Mouse (Mus musculus) heart, embryonic 13.5 days (tissue): ENCODE results near the gene Fam3c. TPM values are rescaled to one million over a fixed set of nuclear protein-coding genes. Genes with fewer than 3 reads are reported as not detected.
A peak's percentile ranks its signal among the peaks of the same experiment; 100 is the strongest.

ENCODE experiments used
- ATAC-seq: fragments of 200-750 bp; cut with Nextera tagmentation; 2 replicates; pipeline ENCODE4 v1.8.0; 2017; ENCODE audit warnings: moderate TSS enrichment; ENCODE audit not compliant: insufficient number of reproducible peaks, low FRiP score, low TSS enrichment; ENCODE audit errors: extremely low read depth
- H3K27ac ChIP-seq: fragments of 300-500 bp; sonication (generic); replicated peaks from 2 replicates; pipeline ENCODE4 v1.5.1; 2015; ENCODE audit warnings: moderate library complexity, mild to moderate bottlenecking, inconsistent platforms
- H3K27me3 ChIP-seq: fragments of 300-500 bp; sonication (generic); replicated peaks from 2 replicates; pipeline ENCODE4 v1.6.1; 2015; ENCODE audit warnings: mild to moderate bottlenecking, inconsistent platforms
- H3K36me3 ChIP-seq: fragments of 300-500 bp; sonication (generic); 2 replicates; pipeline ENCODE4 v1.6.1; 2015; ENCODE audit warnings: mild to moderate bottlenecking, inconsistent platforms
- H3K4me1 ChIP-seq: fragments of 300-500 bp; sonication (generic); 2 replicates; pipeline ENCODE4 v1.6.1; 2015; ENCODE audit warnings: inconsistent platforms
- H3K4me2 ChIP-seq: fragments of 300-500 bp; sonication (generic); 2 replicates; pipeline ENCODE4 v1.6.1; 2015; ENCODE audit warnings: inconsistent platforms, mild to moderate bottlenecking, moderate library complexity
- H3K4me3 ChIP-seq: fragments of 300-500 bp; sonication (generic); 2 replicates; pipeline ENCODE4 v1.5.1; 2015; ENCODE audit warnings: moderate library complexity, mild to moderate bottlenecking, inconsistent platforms
- H3K9ac ChIP-seq: fragments of 300-500 bp; sonication (generic); 2 replicates; pipeline ENCODE4 v1.6.1; 2015; ENCODE audit warnings: inconsistent platforms, mild to moderate bottlenecking, moderate library complexity
- H3K9me3 ChIP-seq: fragments of 300-500 bp; sonication (generic); 2 replicates; pipeline ENCODE4 v1.6.1; 2016; ENCODE audit warnings: inconsistent platforms
- WGBS: fragments of 180-500 bp; shearing (Covaris S2); methylation state at CpG from one replicate; pipeline ENCODE4 v1.1.7; 2015; ENCODE audit warnings: mixed read lengths; 5-methylcytosine and 5-hydroxymethylcytosine counted together
- polyA plus RNA-seq: library from polyadenylated mRNA; unstranded; fragments of >200 nt; fragmentation: Nextera tagmentation; extraction: Ambion mirVana; gene quantifications from 2 replicates; pipeline ENCODE4 v1.2.1, GENCODE M21; 2015

Gene Fam3c
- polyA plus RNA-seq, 1 experiment from 2014 or later, result 43.1 TPM

DNA sequence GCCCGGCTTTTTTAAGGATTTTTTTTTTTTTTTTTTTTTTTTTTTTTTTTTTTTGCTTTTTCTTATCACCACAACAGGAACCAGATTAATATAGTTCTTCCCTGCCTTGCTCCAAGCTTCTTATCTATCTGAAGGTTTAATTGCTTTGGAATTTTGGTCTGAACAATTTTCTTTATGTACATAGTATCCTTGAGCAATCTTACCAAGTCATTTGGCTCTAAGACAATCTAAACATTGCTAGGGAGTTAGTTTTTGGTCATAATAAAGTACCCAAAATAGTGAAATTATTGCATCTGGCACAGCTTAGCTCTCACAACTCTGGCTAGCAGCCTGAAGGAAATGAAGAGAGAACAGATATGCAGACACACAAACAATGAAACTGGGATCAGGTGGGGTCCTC is 23.8 kb upstream of the Fam3c start:
- ATAC-seq, result no peak
- Histone ChIP-seq H3K36me3 (no peaks in the 10 kb centered on the region), H3K9me3 (no peaks in the 10 kb centered on the region), H3K4me1 (no peaks in the 10 kb centered on the region), H3K4me2 (no peak overlapping the region), H3K9ac (no peak overlapping the region), H3K27ac (no peak overlapping the region), H3K27me3 (no peaks in the 10 kb centered on the region), H3K4me3 (no peak overlapping the region)
- 100% methylated on average over 1 of the region's 1 CpGs for WGBS

- Histone ChIP-seq H3K4me3 (no peak overlapping the region), H3K36me3 (no peaks in the 10 kb centered on the region), H3K9ac (no peak overlapping the region), H3K27ac (no peak overlapping the region), H3K4me1 (no peaks in the 10 kb centered on the region), H3K9me3 (no peaks in the 10 kb centered on the region), H3K4me2 (no peak overlapping the region), H3K27me3 (no peaks in the 10 kb centered on the region)
- 47% methylated on average over 5 of the region's 5 CpGs for WGBS
- ATAC-seq, result no peak
Observed at GRCm38 (mm10) chr6:22378462-22378861, 22.4 kb upstream of the Fam3c start.

- H3K27me3 ChIP-seq, result no peaks in the 10 kb centered on the region
- no peak overlapping the region for H3K27ac ChIP-seq
- no peak for ATAC-seq
- no peaks in the 10 kb centered on the region for H3K36me3 ChIP-seq
- no peak overlapping the region for H3K9ac ChIP-seq
- no peaks in the 10 kb centered on the region for H3K9me3 ChIP-seq
- no peak overlapping the region for H3K4me3 ChIP-seq
- WGBS, result 74% methylated on average over 3 of the region's 3 CpGs
- H3K4me2 ChIP-seq, result no peak overlapping the region
- H3K4me1 ChIP-seq, result no peaks in the 10 kb centered on the region
Observed at GRCm38 (mm10) chr6:22374791-22375190, 18.7 kb upstream of the Fam3c start.

- no peak overlapping the region for H3K9ac ChIP-seq
- 79% methylated on average over 2 of the region's 2 CpGs for WGBS
- H3K4me3 ChIP-seq, result no peak overlapping the region
- no peaks in the 10 kb centered on the region for H3K4me1 ChIP-seq
- no peak for ATAC-seq
- H3K4me2 ChIP-seq, result no peak overlapping the region
- no peaks in the 10 kb centered on the region for H3K36me3 ChIP-seq
- no peaks in the 10 kb centered on the region for H3K27me3 ChIP-seq
- no peak overlapping the region for H3K27ac ChIP-seq
- no peaks in the 10 kb centered on the region for H3K9me3 ChIP-seq
Observed at GRCm38 (mm10) chr6:22373476-22373875, 17.4 kb upstream of the Fam3c start.

GRCm38 (mm10) chr6:22366977-22367376 is 10.9 kb upstream of the Fam3c start:
- Histone ChIP-seq H3K27ac (no peak overlapping the region), H3K4me2 (no peak overlapping the region), H3K9ac (no peak overlapping the region), H3K27me3 (no peaks in the 10 kb centered on the region), H3K36me3 (no peaks in the 10 kb centered on the region), H3K4me1 (no peaks in the 10 kb centered on the region), H3K9me3 (no peaks in the 10 kb centered on the region), H3K4me3 (no peak overlapping the region)
- WGBS, result 41% methylated on average over 2 of the region's 2 CpGs
- ATAC-seq, result no peak

DNA sequence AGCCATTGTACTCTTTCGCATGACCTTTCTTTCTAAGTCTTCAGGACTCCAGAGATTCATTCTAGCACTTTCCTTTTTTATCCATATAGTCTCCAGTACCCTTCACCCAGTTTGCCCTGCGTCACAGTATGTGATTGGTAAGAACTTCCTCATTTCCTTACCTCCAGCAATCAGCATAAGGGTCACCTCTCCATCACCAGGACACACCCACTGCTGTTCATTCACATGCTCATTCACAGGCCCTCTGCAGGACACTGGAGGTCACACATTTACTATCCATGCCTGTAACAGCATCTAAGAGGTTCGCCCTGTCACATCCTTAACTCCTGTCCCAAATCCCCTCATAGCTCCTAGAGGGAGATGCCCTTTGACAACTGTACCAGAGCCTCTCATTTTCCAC is 7.5 kb upstream of the Fam3c start:
- no peak overlapping the region for H3K4me2 ChIP-seq
- H3K9me3 ChIP-seq, result no peaks in the 10 kb centered on the region
- no peaks in the 10 kb centered on the region for H3K27me3 ChIP-seq
- no peaks in the 10 kb centered on the region for H3K4me1 ChIP-seq
- ATAC-seq, result no peak
- H3K27ac ChIP-seq, result no peak overlapping the region
- H3K36me3 ChIP-seq, result no peaks in the 10 kb centered on the region
- no peak overlapping the region for H3K4me3 ChIP-seq
- WGBS, result 69% methylated on average over 3 of the region's 3 CpGs
- H3K9ac ChIP-seq, result no peak overlapping the region

- 0 out of 2 replicates have a peak, but pooled peaks cover 4% of the 10 kb centered on the region for H3K9me3 ChIP-seq
- H3K4me3 ChIP-seq, result no peak overlapping the region
- no peak for ATAC-seq
- no peaks in the 10 kb centered on the region for H3K4me1 ChIP-seq
- no peaks in the 10 kb centered on the region for H3K36me3 ChIP-seq
- 59% methylated on average over 3 of the region's 3 CpGs for WGBS
- H3K4me2 ChIP-seq, result no peak overlapping the region
- H3K9ac ChIP-seq, result no peak overlapping the region
- H3K27me3 ChIP-seq, result no peaks in the 10 kb centered on the region
- H3K27ac ChIP-seq, result no peak overlapping the region
Observed at GRCm38 (mm10) chr6:22361941-22362340, 5.9 kb upstream of the Fam3c start.

DNA sequence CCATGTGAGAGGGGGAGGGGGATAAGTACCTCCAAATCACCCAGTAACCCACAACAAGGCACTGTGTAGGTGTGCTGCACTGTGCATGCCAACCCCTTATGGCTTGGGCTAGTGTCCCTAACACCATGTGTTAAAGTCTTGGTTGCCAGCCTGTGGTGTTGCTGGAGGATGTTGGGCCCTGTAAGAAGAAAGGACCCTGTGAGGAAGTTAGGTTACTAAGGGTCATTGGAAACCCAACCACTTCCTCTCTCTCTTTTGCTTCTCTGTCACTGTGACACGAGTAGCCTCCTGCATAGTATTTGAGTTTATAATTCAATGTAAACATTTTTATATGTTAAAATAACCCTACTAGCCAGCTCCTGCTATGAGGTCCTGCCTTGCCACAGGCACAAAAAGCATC is 3.0 kb upstream of the Fam3c start:
- Histone ChIP-seq H3K36me3 (no peaks in the 10 kb centered on the region), H3K27me3 (no peaks in the 10 kb centered on the region), H3K27ac (no peak overlapping the region), H3K9ac (no peak overlapping the region), H3K4me3 (no peak overlapping the region), H3K4me1 (peaks cover 16% of the 10 kb centered on the region), H3K9me3 (0 out of 2 replicates have a peak, but pooled peaks cover 4% of the 10 kb centered on the region), H3K4me2 (no peak overlapping the region)
- ATAC-seq, result no peak
- 56% methylated on average over 1 of the region's 1 CpGs for WGBS

GRCm38 (mm10) chr6:22357351-22357750 is 1.3 kb upstream of the Fam3c start:
- WGBS, result 97% methylated on average over 4 of the region's 4 CpGs
- H3K36me3 ChIP-seq, result no peaks in the 10 kb centered on the region
- no peak overlapping the region for H3K9ac ChIP-seq
- H3K4me1 ChIP-seq, result peaks cover 27% of the 10 kb centered on the region
- H3K4me3 ChIP-seq, result no peak overlapping the region
- ATAC-seq, result no peak
- 0 out of 2 replicates have a peak, but pooled peaks cover 4% of the 10 kb centered on the region for H3K9me3 ChIP-seq
- H3K4me2 ChIP-seq, result no peak overlapping the region
- H3K27ac ChIP-seq, result no peak overlapping the region
- H3K27me3 ChIP-seq, result no peaks in the 10 kb centered on the region

GRCm38 (mm10) chr6:22355396-22356085 is 502 bp downstream of the Fam3c start:
- H3K27me3 ChIP-seq, result no peaks in the 10 kb centered on the region
- ATAC-seq, result peak; percentile 70
- H3K4me1 ChIP-seq, result peaks cover 29% of the 10 kb centered on the region
- peak overlapping the region; percentile 77 for H3K4me2 ChIP-seq
- H3K36me3 ChIP-seq, result no peaks in the 10 kb centered on the region
- H3K4me3 ChIP-seq, result peak overlapping the region; percentile 87
- H3K9me3 ChIP-seq, result 0 out of 2 replicates have a peak, but pooled peaks cover 4% of the 10 kb centered on the region
- peak overlapping the region; percentile 83 for H3K27ac ChIP-seq
- H3K9ac ChIP-seq, result peak overlapping the region; percentile 92
- WGBS, result 2% methylated on average over 60 of the region's 62 CpGs

DNA sequence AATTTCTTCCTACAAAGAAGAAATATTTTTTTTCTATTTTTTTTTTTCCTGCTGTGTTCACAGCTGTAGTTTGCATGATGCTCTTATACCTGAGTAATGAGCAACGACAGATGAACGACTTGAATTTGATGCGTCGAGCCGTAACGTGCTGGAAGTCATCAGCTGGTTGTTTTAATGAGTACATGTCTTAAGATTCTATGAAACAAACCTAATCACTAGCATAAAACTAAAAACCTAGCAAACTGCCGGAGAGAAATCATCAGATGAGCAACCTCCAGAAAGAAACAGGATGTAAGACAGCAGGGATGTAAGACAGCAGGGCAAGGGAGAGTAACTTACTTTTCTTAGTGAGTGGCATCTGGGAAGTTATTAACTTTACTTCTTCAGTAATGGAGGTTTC is 1.4 kb downstream of the Fam3c start:
- Histone ChIP-seq H3K9ac (peak overlapping the region; percentile 92), H3K36me3 (no peaks in the 10 kb centered on the region), H3K9me3 (0 out of 2 replicates have a peak, but pooled peaks cover 4% of the 10 kb centered on the region), H3K4me3 (peak overlapping the region; percentile 87), H3K4me2 (peak overlapping the region; percentile 77), H3K4me1 (peaks cover 37% of the 10 kb centered on the region), H3K27ac (no peak overlapping the region), H3K27me3 (no peaks in the 10 kb centered on the region)
- WGBS, result 83% methylated on average over 7 of the region's 7 CpGs
- ATAC-seq, result no peak

DNA sequence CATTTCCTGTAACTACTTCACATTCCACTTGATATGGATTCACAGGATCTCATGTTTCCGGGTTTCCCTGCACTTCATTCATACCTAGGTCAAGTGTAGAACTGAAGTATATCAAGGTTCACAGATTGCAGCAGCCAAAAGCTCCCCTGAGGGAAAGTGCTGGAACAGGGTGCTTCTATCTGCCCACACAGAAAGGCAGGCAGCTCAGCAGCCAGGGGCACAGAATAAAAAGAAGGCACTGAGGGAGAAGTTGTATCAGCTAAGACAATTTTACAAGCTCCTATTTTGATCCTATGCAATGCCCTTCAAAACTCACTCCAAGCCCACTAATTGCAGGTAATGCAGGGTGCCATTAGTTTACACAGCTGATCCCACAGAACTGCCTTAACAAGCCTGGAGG is 2.0 kb downstream of the Fam3c start:
- Histone ChIP-seq H3K9ac (peak overlapping the region; percentile 52; the same call in 1 of the 2 replicates), H3K4me3 (peak overlapping the region; percentile 5; the same call in 1 of the 2 replicates), H3K9me3 (0 out of 2 replicates have a peak, but pooled peaks cover 4% of the 10 kb centered on the region), H3K4me1 (peaks cover 42% of the 10 kb centered on the region), H3K27ac (no peak overlapping the region), H3K4me2 (peak overlapping the region; percentile 77), H3K27me3 (no peaks in the 10 kb centered on the region), H3K36me3 (no peaks in the 10 kb centered on the region)
- 29% methylated on average over 1 of the region's 1 CpGs for WGBS
- ATAC-seq, result no peak
